Mouse (Mus musculus) megakaryocyte progenitor cell, adult 5-6 weeks (primary cell): ENCODE data around the gene Gm42669. TPM values are rescaled to one million over a fixed set of nuclear protein-coding genes. Genes with fewer than 3 reads are reported as not detected.
A peak's percentile ranks its signal among the peaks of the same experiment; 100 is the strongest.

Source experiments
- ATAC-seq: replicated peaks from 2 replicates; pipeline ENCODE4 v1.8.0; 2016; ENCODE audit warnings: mild to moderate bottlenecking, moderate TSS enrichment, inconsistent platforms; ENCODE audit not compliant: poor library complexity
- total RNA-seq, 2 experiments: library from RNA; stranded (forward) in 1 of 2; stranded (reverse) in 1 of 2; fragments of 157-497, 149-512 nt in 1 of 2; fragments of 200-1000 nt in 1 of 2; gene quantifications; 2 replicates each; pipeline versions ENCODE4 v1.2.3 to v1.2.4; 2015 to 2017

Gene Gm42669
- 0.15 TPM in 1 of 2 replicates, not detected in the other for total RNA-seq (2015)
- total RNA-seq (2017) = 0.07 and 0.62 TPM in 2 replicates

DNA sequence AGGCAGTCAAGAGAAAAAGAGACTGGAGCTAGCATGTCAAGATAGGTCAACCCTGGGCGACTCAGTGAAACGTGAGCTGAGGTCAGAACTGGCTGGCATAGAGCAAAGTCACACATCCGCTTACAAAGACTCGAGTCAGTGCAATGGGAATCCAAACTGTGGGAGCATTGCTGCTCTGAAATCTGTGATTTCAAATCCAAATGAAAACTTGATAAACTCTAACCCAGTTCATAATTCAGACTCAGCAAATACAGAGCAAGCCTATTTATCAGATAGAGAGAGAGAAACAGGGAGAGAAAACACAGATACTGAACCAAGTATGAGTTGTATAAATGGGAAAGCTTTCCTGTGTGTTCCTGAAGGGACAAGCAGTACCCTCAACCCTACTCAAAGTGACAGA lies at the start of gene Gm42669:
Gene Gm42669, plus strand, starts transcription at position 301 of the 400 bp plus-strand sequence.
- no peak for ATAC-seq

DNA sequence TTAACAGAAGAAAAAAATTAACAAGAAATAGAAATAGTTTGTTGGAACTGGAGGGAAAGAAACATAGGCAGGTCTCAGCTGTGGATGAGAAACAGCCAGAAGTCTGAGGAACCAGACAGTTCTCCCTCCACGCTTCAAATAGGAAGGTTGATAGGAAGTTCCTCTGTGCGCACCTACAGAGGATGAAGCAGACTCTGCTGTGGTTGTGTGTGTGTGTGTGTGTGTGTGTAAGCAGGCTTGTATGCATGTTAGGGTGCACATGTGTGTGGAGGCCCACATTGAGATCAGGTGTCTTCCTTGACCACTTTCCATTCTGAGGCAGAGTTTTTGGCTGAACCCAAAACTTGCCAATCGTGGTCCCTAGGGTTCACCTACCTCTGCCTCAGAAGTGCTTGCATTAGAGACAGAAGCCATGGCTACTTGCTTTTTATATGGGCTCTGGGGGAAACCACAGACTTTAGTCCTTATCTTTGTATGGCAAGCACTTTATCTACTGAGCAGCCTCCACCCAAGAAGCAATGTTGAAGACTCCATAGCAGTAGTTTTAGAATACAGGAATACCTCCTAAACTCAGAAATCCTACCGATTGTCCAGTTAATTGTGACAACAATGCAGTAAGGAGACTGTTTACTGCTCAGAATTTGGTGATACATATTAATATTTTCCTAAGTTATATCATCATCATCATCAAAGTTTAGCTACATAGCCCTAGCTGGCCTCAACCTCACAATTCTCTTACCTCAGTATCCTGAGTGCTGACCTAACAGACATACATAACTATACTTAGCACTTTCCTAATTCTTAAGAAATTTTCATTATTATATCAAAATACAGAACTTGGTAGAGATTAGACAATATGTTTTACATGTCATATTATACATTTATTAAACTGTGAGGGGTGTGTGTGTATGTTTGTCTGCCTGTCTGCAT lies 45.0 kb upstream of the Gm42669 start:
- peak; percentile 71 for ATAC-seq

- no peak for ATAC-seq
These were observed 40.9 kb upstream of the Gm42669 start for GRCm38 (mm10) chr5:107466501-107466900.

DNA sequence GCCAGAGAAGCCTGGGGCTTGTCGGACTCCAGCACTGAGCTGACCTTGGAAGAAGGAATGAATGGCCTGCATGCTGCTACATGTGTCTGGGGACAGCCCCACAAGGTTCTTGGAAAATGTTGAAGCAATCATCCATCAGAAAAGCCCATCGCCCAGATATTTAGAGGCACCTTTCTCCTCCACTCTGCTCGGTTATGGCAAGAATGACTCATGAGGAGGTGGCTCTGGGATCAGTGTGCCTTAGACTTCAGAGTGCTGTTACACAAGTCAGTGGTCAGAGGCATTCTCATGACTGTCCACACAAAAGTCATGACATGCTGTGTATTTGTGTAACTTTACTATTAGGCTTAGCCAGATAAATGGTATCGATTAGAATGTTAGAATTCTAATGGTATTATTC lies 40.3 kb upstream of the Gm42669 start:
- ATAC-seq = no peak

GRCm38 (mm10) chr5:107470600-107471329 lies 36.7 kb upstream of the Gm42669 start:
- peak; percentile 66 for ATAC-seq

DNA sequence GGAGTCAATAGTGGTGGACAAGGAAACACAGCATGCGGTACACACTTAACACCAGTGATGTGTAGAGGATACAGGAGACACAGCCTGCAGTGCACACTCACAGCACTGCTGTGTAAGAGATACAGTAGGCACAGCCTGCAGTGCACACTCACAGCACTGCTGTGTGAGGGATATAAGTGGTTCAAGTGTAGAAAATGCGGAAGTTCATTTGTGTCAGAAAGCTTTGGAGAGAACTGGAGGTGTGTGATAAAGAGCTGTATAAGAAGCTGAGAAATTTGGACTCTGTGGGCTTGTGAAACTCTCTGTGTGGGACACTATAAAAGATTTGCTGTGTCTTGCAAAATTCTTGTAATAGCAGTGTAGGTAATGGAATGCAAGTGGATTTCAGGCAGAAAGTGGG lies 27.2 kb upstream of the Gm42669 start:
- peak; percentile 71 for ATAC-seq

DNA sequence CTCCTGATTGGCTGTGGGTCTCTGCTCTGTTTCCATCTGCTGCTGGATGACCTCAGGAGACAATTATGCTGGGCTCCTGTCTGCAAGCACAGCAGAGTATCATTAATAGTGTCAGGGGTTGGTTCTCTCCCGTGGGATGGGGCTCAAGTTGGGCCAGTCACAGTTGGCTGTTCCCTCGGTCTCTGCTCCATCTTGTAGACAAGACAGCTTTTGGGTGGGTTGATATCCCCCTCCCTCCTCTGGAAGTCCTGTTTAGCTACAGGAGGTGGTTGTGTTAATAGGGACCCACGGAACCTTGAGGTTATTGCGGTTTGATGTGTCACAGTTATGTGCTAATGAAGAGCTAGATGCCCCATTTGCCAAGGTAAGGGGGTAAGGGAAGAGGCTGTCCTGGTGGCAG lies 18.4 kb upstream of the Gm42669 start:
- peak; percentile 37; the same call in 1 of the 2 replicates for ATAC-seq

- no peak for ATAC-seq
These were observed 16.4 kb upstream of the Gm42669 start for GRCm38 (mm10) chr5:107491036-107491435.

- peak; percentile 93 for ATAC-seq
These were observed 14.9 kb upstream of the Gm42669 start for GRCm38 (mm10) chr5:107492471-107492870.

GRCm38 (mm10) chr5:107494759-107495158 lies 12.7 kb upstream of the Gm42669 start:
- ATAC-seq = no peak; the same call in 1 of the 2 replicates

GRCm38 (mm10) chr5:107496047-107496446 lies 11.4 kb upstream of the Gm42669 start:
- no peak for ATAC-seq

- no peak for ATAC-seq
These were observed 9.6 kb upstream of the Gm42669 start for GRCm38 (mm10) chr5:107497519-107498501.

DNA sequence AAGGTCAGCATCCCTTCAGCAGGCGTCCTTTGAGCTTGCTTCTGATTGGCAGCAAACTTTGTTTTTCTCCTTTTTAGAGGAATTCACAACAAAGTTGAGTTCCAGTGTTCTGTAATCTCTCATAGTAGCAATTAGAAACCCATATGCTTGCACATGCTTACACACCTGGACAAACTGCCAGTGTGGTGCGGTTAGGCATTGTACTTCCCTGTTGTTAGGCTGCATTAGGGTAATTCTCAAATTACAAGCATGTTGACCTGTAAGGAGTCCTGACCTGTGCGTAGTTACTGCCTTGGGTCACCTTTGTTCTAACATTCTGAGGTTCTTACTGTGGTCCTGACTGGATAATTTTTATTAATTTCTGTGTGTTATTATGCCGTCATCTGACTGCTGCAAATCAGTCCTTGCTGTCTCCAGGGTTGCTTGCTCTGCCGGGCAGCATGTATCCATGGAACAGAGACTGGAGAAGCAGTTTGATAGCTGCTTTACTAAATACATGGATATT lies 8.6 kb upstream of the Gm42669 start:
- no peak for ATAC-seq

DNA sequence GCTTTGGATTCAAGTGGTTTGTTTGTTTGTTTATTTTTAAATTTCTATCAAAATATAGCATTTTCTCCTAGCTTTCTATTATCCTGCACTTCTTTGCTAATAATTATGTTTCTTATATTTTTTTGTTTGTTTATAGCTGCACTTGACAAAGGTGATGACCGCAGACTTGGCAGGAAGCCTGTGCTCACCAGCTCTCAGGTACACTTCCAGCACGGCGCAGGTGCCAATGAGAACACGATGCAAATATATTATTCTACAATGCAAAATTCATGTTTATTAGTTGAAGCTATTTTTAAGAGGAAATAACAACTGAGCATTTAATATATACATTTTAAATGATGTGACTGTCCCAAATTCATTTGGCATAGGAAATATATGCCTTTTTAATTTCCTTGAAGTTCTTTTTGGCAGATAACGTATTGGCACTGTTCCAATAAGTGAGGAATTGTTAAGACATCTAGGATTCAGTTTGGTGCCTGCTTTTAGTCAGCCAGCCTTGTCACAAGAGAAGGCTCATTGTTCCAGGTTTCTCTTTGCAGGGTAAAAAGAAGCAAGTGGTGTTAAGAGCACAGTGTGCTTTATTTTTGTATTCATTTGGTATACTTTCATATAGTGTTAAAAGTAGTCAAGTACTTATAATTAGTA lies 7.4 kb upstream of the Gm42669 start:
- no peak for ATAC-seq

DNA sequence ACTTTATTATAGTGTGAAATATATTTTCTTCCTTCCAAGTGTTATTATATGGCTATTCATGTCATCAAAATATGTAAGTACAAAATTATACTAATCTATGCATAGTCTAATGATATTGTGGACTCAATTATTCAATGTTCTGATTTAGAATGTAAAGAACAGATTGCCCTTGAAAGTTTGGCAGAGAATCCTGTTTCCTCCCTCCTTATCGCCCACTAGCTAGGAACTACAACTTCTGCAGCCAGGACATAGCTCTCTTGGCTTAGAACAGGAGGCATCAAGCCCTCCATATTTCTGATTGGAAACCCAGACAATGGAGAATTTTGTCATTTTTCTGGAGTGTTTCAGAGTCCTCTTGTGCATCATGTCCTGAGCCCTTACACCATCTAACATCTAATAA lies 6.7 kb upstream of the Gm42669 start:
- ATAC-seq = no peak

DNA sequence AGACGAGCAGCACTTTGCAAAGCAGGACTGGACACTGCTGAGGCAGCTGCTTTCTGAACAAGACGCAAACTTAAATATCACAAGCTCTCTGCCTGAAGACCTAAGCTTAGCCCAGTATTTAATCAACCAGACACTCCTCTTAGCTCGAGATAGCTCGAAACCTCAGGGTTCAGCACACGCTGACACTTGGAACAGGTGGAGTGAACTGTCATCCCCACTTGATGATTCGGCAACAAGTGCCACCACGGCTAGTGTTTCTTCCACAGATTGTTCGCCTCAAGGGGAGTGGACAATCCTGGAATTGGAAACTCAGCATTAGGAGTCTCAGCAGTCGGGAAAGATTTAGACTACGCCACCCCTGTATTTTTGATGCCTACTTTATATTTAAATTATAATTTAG lies 3.1 kb downstream of the Gm42669 start:
- ATAC-seq = no peak

GRCm38 (mm10) chr5:107511326-107511725 lies 3.9 kb downstream of the Gm42669 start:
- no peak for ATAC-seq

GRCm38 (mm10) chr5:107513583-107513982 lies 6.2 kb downstream of the Gm42669 start:
- ATAC-seq = peak; percentile 100

DNA sequence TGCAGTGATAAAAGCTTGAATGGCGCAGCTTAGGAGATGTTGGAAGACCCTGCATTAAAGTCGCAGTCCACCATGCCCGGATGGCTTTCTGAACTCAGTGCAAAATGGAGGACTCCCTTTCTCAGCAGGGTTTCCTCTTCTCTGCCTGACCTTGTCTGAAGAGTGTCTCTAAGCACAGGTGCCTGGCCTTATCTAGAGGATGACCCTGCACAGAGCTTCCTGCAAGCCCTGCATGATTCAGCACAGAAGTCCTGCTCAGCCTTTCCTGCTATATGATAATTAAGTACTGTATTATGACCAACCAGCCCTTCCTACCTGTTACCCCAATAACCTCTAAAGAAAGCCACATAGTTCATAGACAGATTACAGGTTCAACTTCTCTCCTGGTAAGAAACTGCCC lies 8.0 kb downstream of the Gm42669 start:
- no peak for ATAC-seq

DNA sequence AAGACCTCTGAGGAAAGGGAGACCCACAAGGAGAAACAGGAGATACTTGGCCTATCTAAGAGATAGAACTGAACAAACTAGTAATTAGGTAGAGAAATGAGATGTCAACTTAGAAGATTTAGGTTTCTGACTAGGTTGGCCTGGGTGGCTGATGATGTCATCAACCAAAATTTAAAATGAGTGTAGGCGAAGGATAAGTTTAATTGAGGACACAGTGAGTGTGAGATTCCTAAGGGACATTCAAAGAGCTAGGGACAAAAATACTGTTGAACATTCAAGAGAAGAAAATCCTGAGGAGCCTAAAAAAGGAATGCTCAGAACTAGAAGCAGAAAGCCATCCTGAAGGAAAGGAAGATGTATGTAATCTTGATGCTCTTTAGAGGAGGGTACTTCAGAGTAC lies 8.7 kb downstream of the Gm42669 start:
- ATAC-seq = no peak
